Mouse (Mus musculus) intestine, postnatal 0 days (tissue): ENCODE results near the gene Cse1l. TPM values are rescaled to one million over a fixed set of nuclear protein-coding genes. Genes with fewer than 3 reads are reported as not detected.

ENCODE experiments used
- ATAC-seq: fragments of 200-750 bp; cut with Nextera tagmentation; 2 replicates; pipeline ENCODE4 v1.8.0; 2017; ENCODE audit warnings: mild to moderate bottlenecking, moderate TSS enrichment, moderate library complexity
- H3K27ac ChIP-seq: fragments of 300-500 bp; sonication (generic); 2 replicates; pipeline ENCODE4 v1.5.1; 2014; ENCODE audit warnings: mild to moderate bottlenecking, low read depth, low read length, moderate library complexity
- H3K27me3 ChIP-seq: fragments of 300-500 bp; sonication (generic); replicated peaks from 2 replicates; pipeline ENCODE4 v1.6.1; 2014; ENCODE audit warnings: low read length, mixed read lengths; ENCODE audit not compliant: control insufficient read depth, insufficient read depth
- H3K36me3 ChIP-seq: fragments of 300-500 bp; sonication (generic); 2 replicates; pipeline ENCODE4 v1.6.1; 2014; ENCODE audit warnings: mild to moderate bottlenecking, moderate library complexity; ENCODE audit not compliant: control insufficient read depth, insufficient read depth
- H3K4me1 ChIP-seq: fragments of 300-500 bp; sonication (generic); replicated peaks from 2 replicates; pipeline ENCODE4 v1.6.1; 2014; ENCODE audit warnings: antibody characterized with exemption, low read length, mixed read lengths; ENCODE audit not compliant: control insufficient read depth, insufficient read depth
- H3K4me2 ChIP-seq: fragments of 300-500 bp; sonication (generic); replicated peaks from 2 replicates; pipeline ENCODE4 v1.6.1; 2014; ENCODE audit warnings: low read depth, mild to moderate bottlenecking, moderate library complexity
- H3K4me3 ChIP-seq: fragments of 300-500 bp; sonication (generic); 2 replicates; pipeline ENCODE4 v1.5.1; 2014; ENCODE audit warnings: low read depth, low read length
- H3K9ac ChIP-seq: fragments of 300-500 bp; sonication (generic); 2 replicates; pipeline ENCODE4 v1.6.1; 2014; ENCODE audit warnings: mild to moderate bottlenecking, low read depth, low read length
- H3K9me3 ChIP-seq: fragments of 300-500 bp; sonication (generic); 2 replicates; pipeline ENCODE4 v1.6.1; 2016; ENCODE audit warnings: mixed run types; ENCODE audit not compliant: control insufficient read depth
- CTCF ChIP-seq: sonication (generic); IDR thresholded peaks from 2 replicates; pipeline ENCODE4 v1.5.1; 2016; ENCODE audit warnings: low read depth, mild to moderate bottlenecking, control low read depth, antibody characterized with exemption, moderate library complexity
- WGBS: fragments of 180-500 bp; shearing (Covaris S2); extraction: QIAGEN DNeasy Blood & Tissue Kit; methylation state at CpG from one replicate; pipeline ENCODE4 v1.1.7; 2014; 5-methylcytosine and 5-hydroxymethylcytosine counted together
- polyA plus RNA-seq: library from polyadenylated mRNA; unstranded; fragments of >200 nt; fragmentation: Nextera tagmentation; extraction: Ambion mirVana; gene quantifications from 2 replicates; pipeline ENCODE4 v1.2.1, GENCODE M21; 2015

Gene Cse1l
- 20.8 and 22.1 TPM in 2 replicates for polyA plus RNA-seq

DNA sequence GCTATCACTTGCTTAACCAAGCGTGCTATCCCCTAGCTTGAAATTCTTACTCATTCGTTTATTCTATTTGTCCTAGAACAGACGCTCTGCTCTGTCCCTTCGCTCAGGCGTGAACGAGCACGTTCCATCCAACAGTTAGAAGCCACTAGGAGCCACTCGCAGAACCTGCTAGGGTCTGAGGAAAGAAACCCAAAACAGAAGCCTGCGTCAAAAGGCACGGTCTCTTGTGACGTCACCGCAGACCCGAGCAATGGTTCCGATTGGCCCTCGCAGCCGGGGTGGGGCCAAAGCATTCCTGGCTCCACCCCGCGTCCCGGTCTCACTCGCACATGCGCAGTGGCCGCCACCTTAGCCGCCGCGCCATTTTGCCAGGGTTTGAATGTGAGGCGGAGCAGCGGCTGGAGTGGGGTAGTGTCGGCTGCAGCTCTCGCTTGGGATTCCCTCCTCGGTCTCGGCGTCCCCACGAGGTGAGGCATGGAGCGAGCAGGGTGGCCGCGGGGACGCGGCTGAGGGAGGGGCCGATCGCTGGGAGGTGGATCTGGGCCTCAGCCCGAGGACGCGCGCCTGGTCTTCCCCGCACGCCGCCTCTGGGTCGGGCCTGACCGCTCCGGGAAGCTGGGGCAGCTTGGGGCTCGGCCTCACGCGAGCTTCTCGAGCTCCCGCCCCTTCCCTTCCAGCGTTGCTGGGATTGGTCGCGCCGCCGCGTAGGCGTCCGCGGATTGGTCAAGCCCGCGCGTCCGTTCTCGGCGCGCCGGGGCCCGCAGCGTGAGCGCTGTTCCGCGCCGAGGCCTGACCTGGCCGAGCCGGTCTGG lies at the start of gene Cse1l:
TSS of gene Cse1l (plus strand) at position 330 of the 812 bp plus-strand sequence.
- peaks cover 6% of the 10 kb centered on the region; the same call in 1 of the 2 replicates for H3K36me3 ChIP-seq
- H3K9ac ChIP-seq = peak within 1 kb of the TSS; percentile 78
- peak within 1 kb of the TSS; percentile 98 for H3K27ac ChIP-seq
- no peak for TF ChIP-seq CTCF
- H3K4me1 ChIP-seq = peaks cover 5% of the 10 kb centered on the region
- peak within 1 kb of the TSS; percentile 77 for H3K4me3 ChIP-seq
- peak; percentile 98 for ATAC-seq
- WGBS = under 1% methylated on average over 80 of the region's 80 CpGs
- no peaks in the 10 kb centered on the region for H3K27me3 ChIP-seq
- H3K4me2 ChIP-seq = peak within 1 kb of the TSS; percentile 76
- H3K9me3 ChIP-seq = no peaks in the 10 kb centered on the region

- H3K4me2 ChIP-seq = no peak overlapping the region
- TF ChIP-seq CTCF = no peak
- H3K27ac ChIP-seq = no peak overlapping the region
- no peak overlapping the region for H3K4me3 ChIP-seq
- 88% methylated on average over 6 of the region's 6 CpGs for WGBS
- no peaks in the 10 kb centered on the region for H3K27me3 ChIP-seq
- no peak for ATAC-seq
- H3K9ac ChIP-seq = no peak overlapping the region
- H3K9me3 ChIP-seq = no peaks in the 10 kb centered on the region
- H3K4me1 ChIP-seq = no peaks in the 10 kb centered on the region
- peaks cover 90% of the 10 kb centered on the region for H3K36me3 ChIP-seq
These were observed 49.5 kb upstream of the Cse1l start for GRCm38 (mm10) chr2:166856366-166856765.

DNA sequence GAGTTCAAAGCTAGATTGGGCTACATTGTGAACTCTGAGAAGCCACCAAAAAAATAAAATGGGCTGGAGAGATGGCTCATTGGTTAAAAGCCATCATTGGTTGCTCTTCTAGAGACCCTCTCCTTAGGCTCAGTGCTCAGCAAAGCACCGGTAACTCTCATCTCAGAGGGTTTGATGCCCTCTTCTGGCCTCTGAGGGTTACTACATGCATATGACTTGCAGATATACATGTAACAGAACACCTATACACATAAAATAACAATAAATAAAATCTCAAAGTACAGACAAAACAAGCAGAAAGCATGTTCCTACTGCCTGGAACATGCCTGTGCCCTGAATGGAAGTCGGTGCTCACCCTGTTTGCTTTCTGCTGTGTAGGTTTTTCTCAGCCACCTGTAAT lies 48.7 kb upstream of the Cse1l start:
- Histone ChIP-seq H3K4me1 (no peaks in the 10 kb centered on the region), H3K27ac (no peak overlapping the region), H3K27me3 (no peaks in the 10 kb centered on the region), H3K9me3 (no peaks in the 10 kb centered on the region), H3K9ac (no peak overlapping the region), H3K4me3 (no peak overlapping the region), H3K36me3 (peaks cover 90% of the 10 kb centered on the region), H3K4me2 (no peak overlapping the region)
- TF ChIP-seq CTCF = peak; percentile 48
- WGBS = 87% methylated on average over 2 of the region's 2 CpGs
- ATAC-seq = no peak

- no peak overlapping the region for H3K27ac ChIP-seq
- TF ChIP-seq CTCF = 0 out of 2 replicates have a peak, but pooled peaks have one; percentile 11
- H3K36me3 ChIP-seq = peaks cover 90% of the 10 kb centered on the region
- no peaks in the 10 kb centered on the region for H3K4me1 ChIP-seq
- no peak overlapping the region for H3K4me3 ChIP-seq
- peak; percentile 56; the same call in 1 of the 2 replicates for ATAC-seq
- 55% methylated on average over 7 of the region's 7 CpGs for WGBS
- no peaks in the 10 kb centered on the region for H3K27me3 ChIP-seq
- no peaks in the 10 kb centered on the region for H3K9me3 ChIP-seq
- no peak overlapping the region for H3K4me2 ChIP-seq
- H3K9ac ChIP-seq = no peak overlapping the region
These were observed 46.6 kb upstream of the Cse1l start for GRCm38 (mm10) chr2:166859214-166859613.

DNA sequence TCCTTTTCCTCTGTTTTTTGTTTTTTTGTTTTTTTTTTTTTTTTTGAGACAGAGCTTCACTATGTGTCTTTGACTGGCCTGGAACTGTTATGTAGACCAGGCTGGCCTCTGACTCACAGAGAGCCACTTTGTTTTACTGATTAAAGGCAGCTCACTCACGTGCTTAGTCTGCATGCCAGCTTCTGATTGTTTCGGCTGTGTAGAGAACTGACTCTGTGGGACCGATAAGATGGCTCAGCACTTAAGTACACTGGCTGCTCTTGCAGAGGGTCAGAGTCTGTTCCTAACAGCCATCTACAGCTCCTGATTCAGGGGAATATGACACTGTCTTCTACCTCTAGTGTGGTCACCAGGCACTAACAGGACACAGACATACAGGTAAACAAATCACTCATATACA lies 43.3 kb upstream of the Cse1l start:
- H3K4me2 ChIP-seq = no peak overlapping the region
- peaks cover 95% of the 10 kb centered on the region for H3K36me3 ChIP-seq
- H3K4me1 ChIP-seq = no peaks in the 10 kb centered on the region
- H3K4me3 ChIP-seq = no peak overlapping the region
- TF ChIP-seq CTCF = no peak
- H3K27ac ChIP-seq = 0 out of 2 replicates have a peak overlapping the region, but pooled peaks have one; percentile 57
- H3K9ac ChIP-seq = no peak overlapping the region
- H3K9me3 ChIP-seq = no peaks in the 10 kb centered on the region
- peak; percentile 74 for ATAC-seq
- H3K27me3 ChIP-seq = no peaks in the 10 kb centered on the region
- WGBS = 58% methylated on average over 3 of the region's 3 CpGs

DNA sequence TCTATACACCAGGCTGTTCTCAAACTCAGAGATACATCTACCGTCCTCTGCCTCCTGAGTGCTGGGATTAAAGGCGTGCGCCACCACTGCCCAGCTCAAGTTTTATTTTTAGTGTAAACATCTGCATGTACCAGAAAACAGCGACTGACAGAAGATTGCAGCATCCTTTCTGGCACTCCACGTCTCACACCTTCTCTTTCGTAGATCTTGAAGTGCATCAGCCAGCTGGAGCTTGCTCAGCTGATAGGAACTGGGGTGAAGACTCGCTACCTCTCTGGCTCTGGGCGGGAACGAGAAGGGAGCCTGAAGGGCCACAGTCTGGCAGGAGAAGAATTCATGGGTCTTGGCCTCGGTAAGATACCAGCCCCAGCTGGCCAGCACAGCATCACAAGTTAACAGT lies 40.4 kb upstream of the Cse1l start:
- Histone ChIP-seq H3K4me2 (no peak overlapping the region), H3K4me3 (no peak overlapping the region), H3K9ac (no peak overlapping the region), H3K4me1 (no peaks in the 10 kb centered on the region), H3K9me3 (no peaks in the 10 kb centered on the region), H3K27ac (no peak overlapping the region), H3K27me3 (no peaks in the 10 kb centered on the region), H3K36me3 (peaks cover 85% of the 10 kb centered on the region)
- WGBS = 87% methylated on average over 10 of the region's 10 CpGs
- TF ChIP-seq CTCF = no peak
- no peak for ATAC-seq
